Mouse (Mus musculus): ENCODE data around the gene Sprtn. TPM values are rescaled to one million over a fixed set of nuclear protein-coding genes. Genes with fewer than 3 reads are reported as not detected.

The Sprtn gene
- 8.2 and 9.3 TPM in 2 replicates for polyA plus RNA-seq (2014; fragmentation: Nextera tagmentation; extraction: Ambion mirVana)

GRCm38 (mm10) chr8:124897386-124898250 is at the start of gene Sprtn, which contains the start of gene Exoc8:
Gene Sprtn (plus strand): TSS chr8:124897886.
Gene Exoc8 (minus strand): TSS chr8:124897705.
- H3K36me3 ChIP-seq (replicated peaks; ENCODE audit: control insufficient read depth, insufficient read depth) = peaks cover 57% of the 10 kb centered on the region
- H3K4me2 ChIP-seq (replicated peaks) = peak within 1 kb of the TSS; percentile 93
- H3K9me3 ChIP-seq (ENCODE audit: control insufficient read depth, low read length) = no peaks in the 10 kb centered on the region
- peaks cover 19% of the 10 kb centered on the region for H3K4me1 ChIP-seq (replicated peaks; ENCODE audit: control insufficient read depth, insufficient read depth, low read length)
- H3K27me3 ChIP-seq (ENCODE audit: control insufficient read depth, insufficient read depth, low read length) = no peaks in the 10 kb centered on the region
- H3K9ac ChIP-seq = peak within 1 kb of the TSS; percentile 86
- H3K27ac ChIP-seq = peak within 1 kb of the TSS; percentile 80
- peak; percentile 100 for DNase-seq (ENCODE audit: low spot score)
- ATAC-seq (ENCODE audit: low FRiP score) = peak; percentile 88
- peak within 1 kb of the TSS; percentile 97 for H3K4me3 ChIP-seq (replicated peaks; ENCODE audit: low read length)
- under 1% methylated on average over 107 of the region's 114 CpGs for WGBS

- H3K4me3 ChIP-seq (replicated peaks; ENCODE audit: low read length) = no peak overlapping the region
- H3K27me3 ChIP-seq (ENCODE audit: control insufficient read depth, insufficient read depth, low read length) = no peaks in the 10 kb centered on the region
- 94% methylated on average over 1 of the region's 1 CpGs for WGBS
- no peaks in the 10 kb centered on the region for H3K4me1 ChIP-seq (replicated peaks; ENCODE audit: control insufficient read depth, insufficient read depth, low read length)
- no peak for DNase-seq (ENCODE audit: low spot score)
- no peak overlapping the region for H3K4me2 ChIP-seq (replicated peaks)
- peaks cover 21% of the 10 kb centered on the region for H3K9me3 ChIP-seq (ENCODE audit: control insufficient read depth, low read length)
- H3K36me3 ChIP-seq (replicated peaks; ENCODE audit: control insufficient read depth, insufficient read depth) = peaks cover 45% of the 10 kb centered on the region
- ATAC-seq (ENCODE audit: low FRiP score) = no peak
- H3K27ac ChIP-seq = no peak overlapping the region
- no peak overlapping the region for H3K9ac ChIP-seq
These were observed 44.2 kb upstream of the Sprtn start for GRCm38 (mm10) chr8:124853511-124853910.

- H3K9ac ChIP-seq = no peak overlapping the region
- DNase-seq (ENCODE audit: low spot score) = no peak
- no peak overlapping the region for H3K27ac ChIP-seq
- ATAC-seq (ENCODE audit: low FRiP score) = no peak
- H3K4me2 ChIP-seq (replicated peaks) = no peak overlapping the region
- H3K4me3 ChIP-seq (replicated peaks; ENCODE audit: low read length) = no peak overlapping the region
- H3K4me1 ChIP-seq (replicated peaks; ENCODE audit: control insufficient read depth, insufficient read depth, low read length) = peaks cover 7% of the 10 kb centered on the region
- H3K9me3 ChIP-seq (ENCODE audit: control insufficient read depth, low read length) = peaks cover 2% of the 10 kb centered on the region; the same call in 1 of the 2 replicates
- no peaks in the 10 kb centered on the region for H3K27me3 ChIP-seq (ENCODE audit: control insufficient read depth, insufficient read depth, low read length)
- H3K36me3 ChIP-seq (replicated peaks; ENCODE audit: control insufficient read depth, insufficient read depth) = peaks cover 51% of the 10 kb centered on the region
These were observed 38.2 kb upstream of the Sprtn start for GRCm38 (mm10) chr8:124859466-124859865.

GRCm38 (mm10) chr8:124860188-124860587 is 37.5 kb upstream of the Sprtn start:
- Histone ChIP-seq H3K36me3 (replicated peaks; ENCODE audit: control insufficient read depth, insufficient read depth) (peaks cover 46% of the 10 kb centered on the region), H3K9me3 (ENCODE audit: control insufficient read depth, low read length) (no peaks in the 10 kb centered on the region), H3K4me2 (replicated peaks) (no peak overlapping the region), H3K4me1 (replicated peaks; ENCODE audit: control insufficient read depth, insufficient read depth, low read length) (peaks cover 7% of the 10 kb centered on the region), H3K9ac (no peak overlapping the region), H3K4me3 (replicated peaks; ENCODE audit: low read length) (no peak overlapping the region), H3K27ac (no peak overlapping the region), H3K27me3 (ENCODE audit: control insufficient read depth, insufficient read depth, low read length) (no peaks in the 10 kb centered on the region)
- 99% methylated on average over 3 of the region's 3 CpGs for WGBS
- DNase-seq (ENCODE audit: low spot score) = no peak
- ATAC-seq (ENCODE audit: low FRiP score) = no peak

GRCm38 (mm10) chr8:124862321-124863162 is 35.1 kb upstream of the Sprtn start, which contains the start of the genes Gnpat and 2810004N23Rik:
Gene Gnpat (plus strand): TSS chr8:124863033.
Gene 2810004N23Rik (minus strand): TSS chr8:124863120.
- Histone ChIP-seq H3K36me3 (replicated peaks; ENCODE audit: control insufficient read depth, insufficient read depth) (peaks cover 29% of the 10 kb centered on the region), H3K4me3 (replicated peaks; ENCODE audit: low read length) (peak within 1 kb of the TSS; percentile 97), H3K4me2 (replicated peaks) (peak within 1 kb of the TSS; percentile 78), H3K4me1 (replicated peaks; ENCODE audit: control insufficient read depth, insufficient read depth, low read length) (peaks cover 7% of the 10 kb centered on the region), H3K9ac (peak within 1 kb of the TSS; percentile 95), H3K27me3 (ENCODE audit: control insufficient read depth, insufficient read depth, low read length) (no peaks in the 10 kb centered on the region), H3K9me3 (ENCODE audit: control insufficient read depth, low read length) (no peaks in the 10 kb centered on the region), H3K27ac (peak within 1 kb of the TSS; percentile 92)
- ATAC-seq (ENCODE audit: low FRiP score) (peak; percentile 98), DNase-seq (ENCODE audit: low spot score) (peak; percentile 94)
- WGBS = 2% methylated on average over 55 of the region's 55 CpGs

- Histone ChIP-seq H3K9ac (peak overlapping the region; percentile 95), H3K4me2 (replicated peaks) (peak overlapping the region; percentile 78), H3K27me3 (ENCODE audit: control insufficient read depth, insufficient read depth, low read length) (no peaks in the 10 kb centered on the region), H3K4me1 (replicated peaks; ENCODE audit: control insufficient read depth, insufficient read depth, low read length) (peaks cover 7% of the 10 kb centered on the region), H3K9me3 (ENCODE audit: control insufficient read depth, low read length) (no peaks in the 10 kb centered on the region), H3K36me3 (replicated peaks; ENCODE audit: control insufficient read depth, insufficient read depth) (peaks cover 24% of the 10 kb centered on the region), H3K27ac (peak overlapping the region; percentile 92), H3K4me3 (replicated peaks; ENCODE audit: low read length) (peak overlapping the region; percentile 97)
- WGBS = under 1% methylated on average over 33 of the region's 33 CpGs
- DNase-seq (ENCODE audit: low spot score) = no peak
- peak; percentile 87 for ATAC-seq (ENCODE audit: low FRiP score)
These were observed 34.5 kb upstream of the Sprtn start for GRCm38 (mm10) chr8:124863163-124863677.

- no peaks in the 10 kb centered on the region for H3K27me3 ChIP-seq (ENCODE audit: control insufficient read depth, insufficient read depth, low read length)
- peak overlapping the region; percentile 95 for H3K9ac ChIP-seq
- WGBS = 20% methylated on average over 8 of the region's 8 CpGs
- peak overlapping the region; percentile 97 for H3K4me3 ChIP-seq (replicated peaks; ENCODE audit: low read length)
- H3K36me3 ChIP-seq (replicated peaks; ENCODE audit: control insufficient read depth, insufficient read depth) = peaks cover 19% of the 10 kb centered on the region
- peak overlapping the region; percentile 78 for H3K4me2 ChIP-seq (replicated peaks)
- peak overlapping the region; percentile 92 for H3K27ac ChIP-seq
- no peaks in the 10 kb centered on the region for H3K9me3 ChIP-seq (ENCODE audit: control insufficient read depth, low read length)
- no peak for DNase-seq (ENCODE audit: low spot score)
- no peak for ATAC-seq (ENCODE audit: low FRiP score)
- H3K4me1 ChIP-seq (replicated peaks; ENCODE audit: control insufficient read depth, insufficient read depth, low read length) = peaks cover 7% of the 10 kb centered on the region
These were observed 34.0 kb upstream of the Sprtn start for GRCm38 (mm10) chr8:124863729-124864128.

GRCm38 (mm10) chr8:124866669-124867068 is 31.0 kb upstream of the Sprtn start:
- no peaks in the 10 kb centered on the region for H3K27me3 ChIP-seq (ENCODE audit: control insufficient read depth, insufficient read depth, low read length)
- H3K4me3 ChIP-seq (replicated peaks; ENCODE audit: low read length) = no peak overlapping the region
- no peaks in the 10 kb centered on the region for H3K9me3 ChIP-seq (ENCODE audit: control insufficient read depth, low read length)
- no peak overlapping the region for H3K4me2 ChIP-seq (replicated peaks)
- DNase-seq (ENCODE audit: low spot score) (no peak), ATAC-seq (ENCODE audit: low FRiP score) (no peak)
- no peak overlapping the region for H3K27ac ChIP-seq
- peaks cover 7% of the 10 kb centered on the region for H3K4me1 ChIP-seq (replicated peaks; ENCODE audit: control insufficient read depth, insufficient read depth, low read length)
- no peak overlapping the region for H3K9ac ChIP-seq
- 82% methylated on average over 3 of the region's 3 CpGs for WGBS
- peaks cover 12% of the 10 kb centered on the region; the same call in 1 of the 2 replicates for H3K36me3 ChIP-seq (replicated peaks; ENCODE audit: control insufficient read depth, insufficient read depth)

- Histone ChIP-seq H3K27me3 (ENCODE audit: control insufficient read depth, insufficient read depth, low read length) (no peaks in the 10 kb centered on the region), H3K4me3 (replicated peaks; ENCODE audit: low read length) (no peak overlapping the region), H3K9me3 (ENCODE audit: control insufficient read depth, low read length) (no peaks in the 10 kb centered on the region), H3K27ac (no peak overlapping the region), H3K4me2 (replicated peaks) (no peak overlapping the region), H3K4me1 (replicated peaks; ENCODE audit: control insufficient read depth, insufficient read depth, low read length) (peaks cover 7% of the 10 kb centered on the region), H3K36me3 (replicated peaks; ENCODE audit: control insufficient read depth, insufficient read depth) (peaks cover 17% of the 10 kb centered on the region; the same call in 1 of the 2 replicates), H3K9ac (no peak overlapping the region)
- WGBS = 93% methylated on average over 2 of the region's 2 CpGs
- no peak for ATAC-seq (ENCODE audit: low FRiP score)
- DNase-seq (ENCODE audit: low spot score) = no peak
These were observed 30.6 kb upstream of the Sprtn start for GRCm38 (mm10) chr8:124867126-124867525.

All from hindbrain, embryonic 14.5 days (tissue).